In genomic region chr1:79752015-79752695, GRCm38 (mm10) we compare ENCODE assay signal across 12 mouse cellular contexts. TPM values are rescaled to one million over a fixed set of nuclear protein-coding genes. Genes with fewer than 3 reads are reported as not detected.
DNase-seq lines count a peak whose midpoint lies in the region; ATAC-seq and TF ChIP-seq lines count a peak whose summit lies in the region.
"Had no signal": no experiment of that assay in that cellular context is flagged by ENCODE, and none has a peak within 500 bp of the region (broad histone marks: within the 10 kb centered on the region; RNA-seq: fewer than 3 reads in every experiment).

No protein-coding gene starts in this region.

- 74% methylated on average over 7 of the region's 7 CpGs for WGBS in kidney, embryonic 15.5 days
- WGBS in bone marrow, adult 2 months: 26% methylated on average over 7 of the region's 7 CpGs
- 84% methylated on average over 7 of the region's 7 CpGs for WGBS in hindbrain, embryonic 14.5 days

- 0 out of 2 replicates have a peak, but pooled peaks cover 4% of the 10 kb centered on the region for H3K36me3 ChIP-seq in kidney, embryonic 15.5 days
- H3K36me3 ChIP-seq in hindbrain, embryonic 14.5 days (replicated peaks; ENCODE audit: control insufficient read depth, insufficient read depth): no peaks in the 10 kb centered on the region; the same call in 1 of the 2 replicates

- ATAC-seq in kidney, embryonic 15.5 days (replicated peaks; ENCODE audit: low FRiP score): no peak
- ATAC-seq in megakaryocyte, adult 5-6 weeks (ENCODE audit: poor library complexity, severe bottlenecking): peak; percentile 75
- no peak for ATAC-seq in hindbrain, embryonic 14.5 days (ENCODE audit: low FRiP score)

- H3K4me1 ChIP-seq in kidney, embryonic 15.5 days: peaks cover 2% of the 10 kb centered on the region; the same call in 1 of the 2 replicates
- H3K4me1 ChIP-seq in bone marrow, adult 2 months (ENCODE audit: control insufficient read depth, insufficient read depth, low read length): peaks cover 5% of the 10 kb centered on the region; the same call in 1 of the 2 replicates
- no peaks in the 10 kb centered on the region for H3K4me1 ChIP-seq in hindbrain, embryonic 14.5 days (replicated peaks; ENCODE audit: control insufficient read depth, insufficient read depth, low read length)

- no peaks in the 10 kb centered on the region for H3K9me3 ChIP-seq in kidney, embryonic 15.5 days (replicated peaks)
- no peaks in the 10 kb centered on the region for H3K9me3 ChIP-seq in hindbrain, embryonic 14.5 days (ENCODE audit: control insufficient read depth, low read length)

- H3K4me2 ChIP-seq in kidney, embryonic 15.5 days: no peak overlapping the region
- H3K4me2 ChIP-seq in hindbrain, embryonic 14.5 days (replicated peaks): no peak overlapping the region

- DNase-seq in kidney, postnatal 36 days: no peak
- peak; percentile 57 for DNase-seq in CD4-positive, CD25-positive, alpha-beta regulatory T cell, adult 2 months (ENCODE audit: low read depth, low spot score)
- no peak for DNase-seq in hindbrain, embryonic 14.5 days (ENCODE audit: low spot score)
- DNase-seq in gastrocnemius, adult 18-20 months (ENCODE audit: low spot score): no peak
- DNase-seq: gastrocnemius, postnatal 36 days; kidney, adult 18-20 months; lung, postnatal 36 days; right cerebral cortex, adult 18-20 months; thymus, adult 18-20 months had no signal

- no peak for TF ChIP-seq POLR2A in bone marrow, adult 2 months (IDR thresholded peaks at IDR 0.05; ENCODE audit: borderline replicate concordance, control insufficient read depth, low read depth, low read length)

- H3K27ac ChIP-seq in kidney, embryonic 15.5 days: peak overlapping the region; percentile 19; the same call in 1 of the 2 replicates
- H3K27ac ChIP-seq in bone marrow, adult 2 months (ENCODE audit: control insufficient read depth, insufficient read depth, low read depth, low read length, poor library complexity): peak overlapping the region; percentile 76
- H3K27ac ChIP-seq in hindbrain, embryonic 14.5 days: no peak overlapping the region

- H3K4me3 ChIP-seq in kidney, embryonic 15.5 days (replicated peaks): no peak overlapping the region
- peak overlapping the region; percentile 19 for H3K4me3 ChIP-seq in bone marrow, adult 2 months (replicated peaks; ENCODE audit: control insufficient read depth, low read depth, low read length)
- no peak overlapping the region for H3K4me3 ChIP-seq in hindbrain, embryonic 14.5 days (replicated peaks; ENCODE audit: low read length)

- H3K27me3 ChIP-seq in kidney, embryonic 15.5 days: no peaks in the 10 kb centered on the region
- no peaks in the 10 kb centered on the region for H3K27me3 ChIP-seq in hindbrain, embryonic 14.5 days (ENCODE audit: control insufficient read depth, insufficient read depth, low read length)

- no peak for TF ChIP-seq CTCF in bone marrow, adult 2 months (IDR thresholded peaks at IDR 0.05; ENCODE audit: control insufficient read depth, insufficient read depth, low read length)

- H3K9ac ChIP-seq in kidney, embryonic 15.5 days: no peak overlapping the region
- no peak overlapping the region for H3K9ac ChIP-seq in hindbrain, embryonic 14.5 days

RNA-seq across cellular contexts. Expression of gene Mrpl44, which starts 23.7 kb away (rescaled TPM):
- 56.0 and 60.1 TPM in 2 replicates for polyA plus RNA-seq in kidney, embryonic 15.5 days (2015; fragmentation: Nextera tagmentation; extraction: Ambion mirVana)
- polyA plus RNA-seq in bone marrow, adult 2 months (2011; ENCODE audit: insufficient read depth, insufficient read length, low replicate concordance, missing spikeins): 10.1 and 17.1 TPM in 2 replicates
- total RNA-seq in megakaryocyte, adult 5-6 weeks (2015): 18.6 and 23.2 TPM in 2 replicates
- 15.4 and 20.3 TPM in 2 replicates for total RNA-seq in megakaryocyte, adult 5-6 weeks (2017)
- 38.9 and 39.2 TPM in 2 replicates for polyA plus RNA-seq in hindbrain, embryonic 14.5 days (2014; fragmentation: Nextera tagmentation; extraction: Ambion mirVana)
- 10 to 100 TPM; 31.4 to 31.5 TPM for total RNA-seq in gastrocnemius, adult 18-20 months (2021)

RNA-seq across cellular contexts. Expression of gene Wdfy1, which starts 23.8 kb away (rescaled TPM):
- 45.3 and 47.5 TPM in 2 replicates for polyA plus RNA-seq in kidney, embryonic 15.5 days (2015; fragmentation: Nextera tagmentation; extraction: Ambion mirVana)
- 13.1 and 22.5 TPM in 2 replicates for polyA plus RNA-seq in bone marrow, adult 2 months (2011; ENCODE audit: insufficient read depth, insufficient read length, low replicate concordance, missing spikeins)
- 18.4 and 21.0 TPM in 2 replicates for total RNA-seq in megakaryocyte, adult 5-6 weeks (2015)
- total RNA-seq in megakaryocyte, adult 5-6 weeks (2017): 9.0 and 19.3 TPM in 2 replicates
- polyA plus RNA-seq in hindbrain, embryonic 14.5 days (2014; fragmentation: Nextera tagmentation; extraction: Ambion mirVana): 106 and 117 TPM in 2 replicates
- total RNA-seq in gastrocnemius, adult 18-20 months (2021): 10 to 100 TPM in 1 of 2 experiments, 1 to 10 TPM in 1; 9.5 to 12.1 TPM
